Mouse (Mus musculus): ENCODE results near the gene Il10ra. TPM values are rescaled to one million over a fixed set of nuclear protein-coding genes. Genes with fewer than 3 reads are reported as not detected.

The Il10ra gene
- total RNA-seq, 2 experiments from 2014 or later, result 1.0 to 1.2 TPM

Small RNA genes within 50 kb of the gene (microRNA-seq; reads per million reads assigned to microRNA genes)
- 0 reads per million in 2 experiments for gene Mir7086

Other genes with a start within 250 kb of the Il10ra start
- 1 to 10 TPM in 1 of 2 experiments, under 1 TPM in 1; 0.86 to 1.8 TPM for gene Mpzl2, start 229.3 kb downstream of the Il10ra start, total RNA-seq (2021)
- 1 to 10 TPM in 1 of 2 experiments, under 1 TPM in 1; 0.92 to 1.1 TPM for gene Mpzl3, start 214.0 kb downstream of the Il10ra start, total RNA-seq (2021)
- gene Jaml, start 190.0 kb downstream of the Il10ra start, total RNA-seq (2021), result under 1 TPM in 1 of 2 experiments, not detected in 1; 0.32 TPM
- gene Scn2b, start 151.4 kb downstream of the Il10ra start, total RNA-seq (2021), result under 1 TPM; 0.56 to 0.64 TPM
- gene Scn4b, start 130.8 kb downstream of the Il10ra start, total RNA-seq (2021), result under 1 TPM; 0.10 to 0.14 TPM
- gene BC049352, start 87.1 kb downstream of the Il10ra start, total RNA-seq (2021), result not detected
- gene Tmprss4, start 65.1 kb downstream of the Il10ra start, total RNA-seq (2021), result not detected
- gene Tmprss13, start 50.0 kb upstream of the Il10ra start, total RNA-seq (2021), result under 1 TPM; 0.24 to 0.50 TPM
- gene Fxyd6, start 101.0 kb upstream of the Il10ra start, total RNA-seq (2021), result 10 to 100 TPM; 28.5 to 29.6 TPM
- under 1 TPM in 1 of 2 experiments, not detected in 1; 0.61 TPM for gene Fxyd2, start 130.5 kb upstream of the Il10ra start, total RNA-seq (2021)
- gene Dscaml1, start 157.5 kb upstream of the Il10ra start, total RNA-seq (2021), result not detected